Mouse (Mus musculus): ENCODE results near the gene Aurkaip1. TPM values are rescaled to one million over a fixed set of nuclear protein-coding genes. Genes with fewer than 3 reads are reported as not detected.

Gene Aurkaip1
- polyA plus RNA-seq, 1 experiment: 358 TPM

DNA sequence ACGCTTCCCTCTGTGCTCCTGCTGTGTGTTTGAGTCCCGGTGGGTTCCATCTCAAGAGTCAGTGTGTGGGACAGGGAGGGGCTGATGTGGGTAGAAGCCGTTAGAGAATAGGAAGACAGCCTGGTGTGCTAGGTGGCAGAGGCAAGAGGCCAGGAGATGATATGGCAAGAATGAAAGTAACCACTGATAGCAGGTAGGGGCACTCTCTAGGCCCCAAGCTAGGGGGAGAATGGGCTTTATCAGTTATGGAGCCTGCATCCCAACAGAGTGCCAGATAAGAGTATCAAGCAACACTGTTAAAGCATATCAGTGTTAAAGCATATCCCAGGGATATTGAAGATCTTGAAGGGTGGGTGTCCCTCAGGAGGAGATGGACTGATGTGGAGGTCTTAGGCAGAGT lies 25.8 kb downstream of the Aurkaip1 start:
- TF ChIP-seq GATA1 (IDR thresholded peaks at IDR 0.05; ENCODE audit: low read length): peak; percentile 8

DNA sequence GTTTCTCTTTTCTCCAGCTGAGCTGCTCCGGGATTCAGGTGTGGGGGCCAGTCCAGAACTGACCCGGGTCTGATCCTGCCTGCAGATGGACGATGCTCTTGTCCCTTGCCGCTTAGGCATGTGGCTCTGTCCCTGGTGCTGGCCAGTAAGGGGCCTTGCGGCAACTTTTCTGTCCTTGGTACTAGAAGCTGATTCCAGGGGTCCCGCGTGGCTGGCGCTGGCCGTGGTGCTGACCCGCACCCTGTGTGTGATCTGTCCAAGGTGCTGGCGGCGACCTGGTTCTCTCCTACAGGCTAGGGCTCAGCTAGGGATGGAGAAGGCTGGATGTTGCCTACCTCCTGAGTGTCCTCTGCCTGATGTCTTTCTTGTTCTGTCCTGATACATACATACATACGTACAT lies 28.2 kb downstream of the Aurkaip1 start:
- no peak for TF ChIP-seq GATA1 (IDR thresholded peaks at IDR 0.05; ENCODE audit: low read length)

DNA sequence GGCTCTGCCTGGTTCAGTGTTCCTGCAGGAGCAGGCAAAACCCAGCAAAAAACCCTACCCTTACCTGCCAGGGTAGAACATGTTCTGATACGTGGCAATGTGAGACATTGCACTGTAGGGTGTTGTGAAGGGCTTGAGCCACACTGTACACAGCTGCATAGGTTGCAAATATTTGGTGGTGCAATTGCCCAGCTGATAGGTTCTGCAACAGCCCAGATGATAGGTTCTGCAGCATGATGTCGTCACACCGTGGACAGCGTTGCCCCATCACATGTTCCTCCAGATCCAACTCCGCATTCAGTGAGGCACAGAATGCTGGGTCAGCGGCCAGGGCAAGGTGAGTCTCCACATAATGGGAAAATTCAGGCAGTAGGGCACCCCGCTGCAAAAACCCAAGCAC lies 30.7 kb downstream of the Aurkaip1 start:
- TF ChIP-seq GATA1 (IDR thresholded peaks at IDR 0.05; ENCODE audit: low read length): no peak

DNA sequence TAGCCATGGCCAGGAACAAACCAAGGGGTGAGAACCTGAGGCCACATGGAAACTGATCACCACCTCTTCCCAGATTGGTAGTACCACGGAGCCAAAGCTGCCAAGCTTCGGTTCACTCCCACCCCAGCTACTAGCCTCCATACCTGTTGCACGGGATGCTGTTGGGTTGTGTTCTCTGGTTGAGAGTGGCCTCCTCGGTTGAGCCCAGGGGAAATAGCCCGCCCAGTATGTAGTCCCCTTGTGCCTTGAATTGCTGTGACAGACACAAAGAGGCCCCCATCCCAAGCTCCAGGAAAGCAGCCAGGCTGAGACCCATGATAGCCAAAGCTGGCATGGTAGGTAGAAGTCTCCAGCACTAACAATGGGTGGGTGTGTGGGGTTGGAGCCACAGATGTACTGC lies 31.9 kb downstream of the Aurkaip1 start, which contains the start of gene Tas1r3:
Tas1r3 (minus strand) TSS at position 362 of the 400 bp plus-strand sequence.
- no peak for TF ChIP-seq GATA1 (IDR thresholded peaks at IDR 0.05; ENCODE audit: low read length)

DNA sequence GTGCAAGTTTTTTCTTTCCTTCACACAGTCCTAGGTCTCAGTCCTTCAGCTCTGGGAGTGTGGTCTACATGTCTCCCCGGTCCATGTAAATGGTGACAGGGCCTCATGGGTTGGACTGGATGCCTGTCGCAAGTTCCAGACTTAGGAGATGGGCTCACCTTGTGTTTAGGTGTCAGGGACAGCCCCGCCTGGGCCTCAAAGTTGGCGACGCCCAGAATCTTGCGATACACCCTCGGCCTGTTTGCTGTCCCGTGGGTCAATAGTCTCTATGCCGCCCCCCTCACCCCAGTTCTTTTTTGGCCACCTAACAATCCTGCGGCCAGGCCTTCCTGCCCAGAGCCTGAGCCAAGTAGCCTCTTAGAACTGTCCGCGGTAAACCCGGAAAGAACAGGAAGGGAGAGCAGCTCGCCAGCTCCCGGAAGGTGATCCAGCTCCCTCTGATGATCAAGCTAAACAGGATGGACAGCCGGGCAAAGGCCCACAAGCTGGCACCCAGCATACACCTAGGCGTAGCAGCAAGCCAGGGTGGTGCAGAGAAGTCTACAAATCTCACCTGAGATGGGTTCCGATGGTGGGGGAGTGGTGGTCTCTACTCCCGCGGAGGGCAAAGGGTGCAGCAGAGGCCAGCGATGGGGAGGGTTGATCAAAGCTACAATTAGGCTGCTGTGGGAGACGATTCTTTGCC lies 37.7 kb downstream of the Aurkaip1 start:
- no peak for TF ChIP-seq GATA1 (IDR thresholded peaks at IDR 0.05; ENCODE audit: low read length)

DNA sequence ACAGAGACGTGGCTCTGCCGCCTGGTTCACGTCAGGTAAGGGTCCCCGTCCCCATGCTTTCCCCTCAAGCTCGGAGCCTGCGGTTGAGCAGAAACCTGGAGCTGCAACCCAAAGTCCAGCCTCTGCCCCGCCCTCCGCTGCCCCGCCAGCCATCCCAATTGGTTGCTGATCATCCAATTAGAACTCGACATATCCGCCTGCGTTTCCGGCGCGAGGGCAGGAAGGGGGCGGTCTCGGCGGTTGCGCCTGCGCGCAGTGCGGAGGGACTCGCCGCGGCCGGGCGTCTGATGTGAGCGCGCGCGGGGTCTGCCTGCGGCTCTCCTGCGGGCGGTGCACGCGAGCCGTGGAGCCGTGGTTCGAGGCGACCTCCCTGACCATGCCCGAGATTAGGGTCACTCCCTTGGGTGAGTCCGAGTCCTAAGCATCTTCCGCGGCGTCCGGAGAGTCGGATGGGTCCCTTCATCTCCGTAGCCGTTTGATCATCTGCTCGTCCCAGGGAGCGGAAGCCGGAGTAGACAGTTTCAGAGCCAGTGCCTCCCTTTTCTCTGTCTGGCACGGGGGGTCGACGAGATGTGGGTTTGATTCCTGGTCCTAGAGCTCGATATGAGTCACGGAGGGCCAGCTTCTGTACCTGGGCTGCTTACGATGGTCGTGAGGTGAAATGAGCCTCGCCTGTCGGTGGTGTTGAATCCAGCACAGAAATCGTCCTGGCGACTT lies 38.4 kb downstream of the Aurkaip1 start, which contains the start of the genes Cptp and Ints11:
Cptp (minus strand) TSS at position 124 of the 717 bp plus-strand sequence.
Ints11 (plus strand) TSS at position 230 of the 717 bp plus-strand sequence.
- TF ChIP-seq GATA1 (IDR thresholded peaks at IDR 0.05; ENCODE audit: low read length): no peak

DNA sequence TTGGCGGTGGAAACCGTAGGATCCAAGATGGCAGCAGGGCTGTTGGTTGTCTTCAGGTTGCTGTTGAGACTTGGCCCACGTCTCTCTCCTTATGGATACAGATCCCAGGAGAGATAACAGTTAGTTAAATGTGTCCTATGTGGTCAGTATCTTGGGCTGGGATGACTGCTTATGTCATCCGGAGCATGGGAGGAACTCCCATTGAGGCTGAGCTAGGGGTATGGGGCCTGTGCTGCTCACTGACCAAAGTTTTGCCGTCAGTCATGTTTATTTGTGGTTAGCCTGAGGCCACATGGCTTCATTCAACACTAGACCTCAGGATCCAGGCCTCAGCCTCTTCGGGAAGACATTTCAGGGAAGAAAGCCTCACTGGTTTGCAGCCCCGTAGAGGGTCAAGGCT lies 40.3 kb downstream of the Aurkaip1 start:
- no peak for TF ChIP-seq GATA1 (IDR thresholded peaks at IDR 0.05; ENCODE audit: low read length)

Other genes with a start within 250 kb of the Aurkaip1 start
- gene Slc35e2, start 229.9 kb upstream of the Aurkaip1 start, polyA plus RNA-seq (2012): 2.6 TPM in 2 replicates
- 112 and 114 TPM in 2 replicates for gene Cdk11b, start 206.4 kb upstream of the Aurkaip1 start, polyA plus RNA-seq (2012)
- gene Gm10563, start 185.9 kb upstream of the Aurkaip1 start, polyA plus RNA-seq (2012): not detected in 2 replicates
- 0.08 and 0.09 TPM in 2 replicates for gene Mmp23, start 177.9 kb upstream of the Aurkaip1 start, polyA plus RNA-seq (2012)
- 32.9 and 34.2 TPM in 2 replicates for gene Mib2, start 162.1 kb upstream of the Aurkaip1 start, polyA plus RNA-seq (2012)
- not detected in 2 replicates for gene Fndc10, start 136.9 kb upstream of the Aurkaip1 start, polyA plus RNA-seq (2012)
- 50.1 and 52.0 TPM in 2 replicates for gene Ssu72, start 126.5 kb upstream of the Aurkaip1 start, polyA plus RNA-seq (2012)
- gene Tmem240, start 96.5 kb upstream of the Aurkaip1 start, polyA plus RNA-seq (2012): 0.73 and 0.79 TPM in 2 replicates
- 83.6 and 88.5 TPM in 2 replicates for gene Atad3a, start 70.2 kb upstream of the Aurkaip1 start, polyA plus RNA-seq (2012)
- gene Vwa1, start 56.6 kb upstream of the Aurkaip1 start, polyA plus RNA-seq (2012): 0.16 and 0.17 TPM in 2 replicates
- 0.02 and 0.06 TPM in 2 replicates for gene Tmem88b, start 45.4 kb upstream of the Aurkaip1 start, polyA plus RNA-seq (2012)
- not detected in 2 replicates for gene Ankrd65, start 40.8 kb upstream of the Aurkaip1 start, polyA plus RNA-seq (2012)
- 21.2 and 27.9 TPM in 2 replicates for gene Mrpl20, start 28.4 kb upstream of the Aurkaip1 start, polyA plus RNA-seq (2012)
- 41.7 and 52.9 TPM in 2 replicates for gene Ccnl2, start 18.8 kb upstream of the Aurkaip1 start, polyA plus RNA-seq (2012)
- gene Mxra8, start 8.4 kb downstream of the Aurkaip1 start, polyA plus RNA-seq (2012): 0.04 and 0.12 TPM in 2 replicates
- gene Dvl1, start 16.1 kb downstream of the Aurkaip1 start, polyA plus RNA-seq (2012): 78.6 and 89.0 TPM in 2 replicates
- gene Tas1r3, start 32.1 kb downstream of the Aurkaip1 start, polyA plus RNA-seq (2012): 0.02 and 0.03 TPM in 2 replicates
- 1.7 and 8.0 TPM in 2 replicates for gene Cptp, start 38.2 kb downstream of the Aurkaip1 start, polyA plus RNA-seq (2012)
- 22.3 and 26.6 TPM in 2 replicates for gene Ints11, start 38.3 kb downstream of the Aurkaip1 start, polyA plus RNA-seq (2012)
- 266 and 325 TPM in 2 replicates for gene Pusl1, start 60.5 kb downstream of the Aurkaip1 start, polyA plus RNA-seq (2012)
- 37.5 and 47.6 TPM in 2 replicates for gene Acap3, start 60.5 kb downstream of the Aurkaip1 start, polyA plus RNA-seq (2012)
- gene Ube2j2, start 112.6 kb downstream of the Aurkaip1 start, polyA plus RNA-seq (2012): 179 and 243 TPM in 2 replicates
- gene C1qtnf12, start 131.0 kb downstream of the Aurkaip1 start, polyA plus RNA-seq (2012): 78.3 and 111 TPM in 2 replicates
- gene B3galt6, start 161.4 kb downstream of the Aurkaip1 start, polyA plus RNA-seq (2012): 6.0 and 6.1 TPM in 2 replicates
- 44.4 and 58.7 TPM in 2 replicates for gene Sdf4, start 161.6 kb downstream of the Aurkaip1 start, polyA plus RNA-seq (2012)
- 0.60 and 2.3 TPM in 2 replicates for gene Tnfrsf4, start 182.6 kb downstream of the Aurkaip1 start, polyA plus RNA-seq (2012)
- 0.10 and 0.16 TPM in 2 replicates for gene Tnfrsf18, start 194.9 kb downstream of the Aurkaip1 start, polyA plus RNA-seq (2012)
- not detected in 2 replicates for gene Ttll10, start 228.1 kb downstream of the Aurkaip1 start, polyA plus RNA-seq (2012)

Measured in G1E-ER4 (cell line).